In the genomic region with DNA sequence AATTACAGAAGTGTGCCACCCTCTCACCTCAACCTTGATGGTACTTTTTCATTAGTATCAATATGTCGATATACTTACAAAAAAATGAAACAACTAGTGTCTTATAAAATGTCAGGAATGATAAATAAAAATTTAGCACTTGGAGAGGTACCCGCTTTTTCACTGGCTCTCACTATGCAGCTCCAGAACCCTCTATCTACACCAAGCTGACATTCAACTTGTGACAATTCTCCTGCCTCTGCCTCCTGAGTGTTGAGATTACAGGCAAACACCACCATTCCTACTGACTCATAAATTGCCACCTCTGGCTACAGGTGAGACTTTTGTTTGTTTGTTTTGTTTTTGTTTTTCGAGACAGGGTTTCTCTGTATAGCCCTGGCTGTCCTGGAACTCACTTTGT, we compare ENCODE assay signal across 8 mouse cellular contexts. TPM values are rescaled to one million over a fixed set of nuclear protein-coding genes. Genes with fewer than 3 reads are reported as not detected.
DNase-seq lines count a peak whose midpoint lies in the region; ATAC-seq and TF ChIP-seq lines count a peak whose summit lies in the region.

No protein-coding gene starts in this region.

- H3K79me2 ChIP-seq in C2C12 (ENCODE audit: control insufficient read depth, insufficient read depth), result peaks cover 10% of the 10 kb centered on the region

- H3K27me3 ChIP-seq in C2C12 (ENCODE audit: control insufficient read depth, insufficient read depth, insufficient read length), result no peaks in the 10 kb centered on the region
- H3K27me3 ChIP-seq in forebrain, embryonic 13.5 days, result no peaks in the 10 kb centered on the region
- H3K27me3 ChIP-seq in liver, embryonic 15.5 days, result no peaks in the 10 kb centered on the region

- H3K79me3 ChIP-seq in C2C12 (ENCODE audit: low read depth), result no peaks in the 10 kb centered on the region

- TF ChIP-seq CTCF in gastrocnemius, adult 2 months (IDR thresholded peaks at IDR 0.05), result no peak
- no peak for TF ChIP-seq CTCF in C2C12 (IDR thresholded peaks at IDR 0.05; ENCODE audit: control insufficient read depth, insufficient read depth, insufficient read length)

- H3ac ChIP-seq in C2C12 (ENCODE audit: control insufficient read depth, insufficient read length, low read depth), result peak overlapping the region; percentile 19

- H3K4me1 ChIP-seq in forebrain, embryonic 13.5 days, result peaks cover 9% of the 10 kb centered on the region; the same call in 1 of the 2 replicates
- peaks cover 18% of the 10 kb centered on the region for H3K4me1 ChIP-seq in liver, embryonic 15.5 days (replicated peaks)

- intact Hi-C loops in gastrocnemius, adult 2 months (cut with DNase I), result loop anchor here (1.0 kb wide), 1 partner anchor 11 kb away; a partner anchor contains a TSS
- intact Hi-C loops in left cerebral cortex, postnatal 25 days (cut with DNase I), result no loop called here

- H3K9ac ChIP-seq in forebrain, embryonic 13.5 days, result no peak overlapping the region; the same call in 1 of the 2 replicates
- H3K9ac ChIP-seq in liver, embryonic 15.5 days, result peak overlapping the region; percentile 28; the same call in 1 of the 2 replicates

- ATAC-seq in forebrain, embryonic 13.5 days, result peak; percentile 54
- no peak for ATAC-seq in liver, embryonic 15.5 days (ENCODE audit: insufficient read depth)

- H3K9me3 ChIP-seq in forebrain, embryonic 13.5 days (replicated peaks), result no peaks in the 10 kb centered on the region
- no peaks in the 10 kb centered on the region for H3K9me3 ChIP-seq in liver, embryonic 15.5 days (replicated peaks)

- peaks cover 7% of the 10 kb centered on the region for H3K36me3 ChIP-seq in C2C12 (ENCODE audit: control insufficient read depth, insufficient read depth)
- peaks cover 10% of the 10 kb centered on the region; the same call in 1 of the 2 replicates for H3K36me3 ChIP-seq in forebrain, embryonic 13.5 days (ENCODE audit: poor library complexity, severe bottlenecking)
- H3K36me3 ChIP-seq in liver, embryonic 15.5 days (replicated peaks), result peaks cover 4% of the 10 kb centered on the region

- WGBS in forebrain, embryonic 13.5 days, result 55% methylated on average over 3 of the region's 3 CpGs
- 35% methylated on average over 3 of the region's 3 CpGs for WGBS in liver, embryonic 15.5 days (ENCODE audit: insufficient replicate concordance)

- no peak for DNase-seq in gastrocnemius, adult 2 months
- DNase-seq in gastrocnemius, postnatal 4 days (ENCODE audit: low spot score in 2 of 2), result no peak
- no peak for DNase-seq in left cerebral cortex, postnatal 25 days (ENCODE audit: low spot score in 2 of 2)
- DNase-seq in urinary bladder, postnatal 25 days (ENCODE audit: low spot score), result no peak
- DNase-seq in thymus, postnatal 36 days, result no peak

- H3K4me2 ChIP-seq in forebrain, embryonic 13.5 days, result peak overlapping the region; percentile 78
- H3K4me2 ChIP-seq in liver, embryonic 15.5 days, result peak overlapping the region; percentile 92

- H3K27ac ChIP-seq in gastrocnemius, adult 2 months, result peak overlapping the region; percentile 97
- H3K27ac ChIP-seq in forebrain, embryonic 13.5 days, result no peak overlapping the region
- peak overlapping the region; percentile 49; the same call in 1 of the 2 replicates for H3K27ac ChIP-seq in liver, embryonic 15.5 days (replicated peaks)

- H3K4me3 ChIP-seq in gastrocnemius, adult 2 months, result peak overlapping the region; percentile 96
- peak overlapping the region; percentile 93 for H3K4me3 ChIP-seq in C2C12 (ENCODE audit: insufficient read depth, poor library complexity, severe bottlenecking)
- H3K4me3 ChIP-seq in forebrain, embryonic 13.5 days, result peak overlapping the region; percentile 75
- H3K4me3 ChIP-seq in liver, embryonic 15.5 days (replicated peaks), result peak overlapping the region; percentile 99

TF ChIP-seq in C2C12, 6 proteins besides CTCF, POLR2A, EP300 and RAD21:
- no peak for TF ChIP-seq CEBPB (IDR thresholded peaks at IDR 0.05; ENCODE audit: low read depth)
- no peak for TF ChIP-seq MYOG (IDR thresholded peaks at IDR 0.05; ENCODE audit: control insufficient read depth, extremely low read depth, insufficient read length)
- TF ChIP-seq USF1 (IDR thresholded peaks at IDR 0.05; ENCODE audit: low read depth), result no peak
- no peak for TF ChIP-seq FOSL1 (IDR thresholded peaks at IDR 0.05; ENCODE audit: insufficient read depth, low read length, poor library complexity, severe bottlenecking)
- TF ChIP-seq MAX (IDR thresholded peaks at IDR 0.05), result no peak
- no peak for TF ChIP-seq MYOD1 (IDR thresholded peaks at IDR 0.05; ENCODE audit: control insufficient read depth, insufficient read length, low read depth)

RNA-seq across cellular contexts. Expression of a gene that starts 11.4 kb away (rescaled TPM):
- total RNA-seq in gastrocnemius, adult 2 months (2021), result 100 to 1,000 TPM in 1 of 2 experiments, 10 to 100 TPM in 1; 97.7 to 111 TPM
- total RNA-seq in gastrocnemius, postnatal 4 days (2021), result 10 to 100 TPM; 55.6 to 61.6 TPM
- polyA plus RNA-seq in C2C12 (2012; fragmentation: generic; extraction: Trizol), result 14.5 TPM
- polyA plus RNA-seq in forebrain, embryonic 13.5 days (2015; fragmentation: Nextera tagmentation; extraction: Ambion mirVana), result 49.3 and 55.3 TPM in 2 replicates
- 25.5 and 29.0 TPM in 2 replicates for polyA plus RNA-seq in liver, embryonic 15.5 days (2015; fragmentation: Nextera tagmentation; extraction: Ambion mirVana)
- 10 to 100 TPM; 15.8 to 19.0 TPM for total RNA-seq in left cerebral cortex, postnatal 25 days (2021)

RNA-seq across cellular contexts. Expression of a gene that starts 11.5 kb away (rescaled TPM):
- total RNA-seq in gastrocnemius, adult 2 months (2021), result 10 to 100 TPM; 11.9 to 13.8 TPM
- 10 to 100 TPM; 16.3 to 22.9 TPM for total RNA-seq in gastrocnemius, postnatal 4 days (2021)
- polyA plus RNA-seq in C2C12 (2012; fragmentation: generic; extraction: Trizol), result 4.6 TPM
- 51.1 and 57.7 TPM in 2 replicates for polyA plus RNA-seq in forebrain, embryonic 13.5 days (2015; fragmentation: Nextera tagmentation; extraction: Ambion mirVana)
- polyA plus RNA-seq in liver, embryonic 15.5 days (2015; fragmentation: Nextera tagmentation; extraction: Ambion mirVana), result 20.3 and 21.9 TPM in 2 replicates
- total RNA-seq in left cerebral cortex, postnatal 25 days (2021), result 10 to 100 TPM; 32.9 to 33.7 TPM

RNA-seq across cellular contexts. Expression of a gene that starts 51.1 kb away (rescaled TPM):
- total RNA-seq in gastrocnemius, adult 2 months (2021), result under 1 TPM in 1 of 2 experiments, not detected in 1; 0.08 TPM
- total RNA-seq in gastrocnemius, postnatal 4 days (2021), result under 1 TPM; 0.16 to 0.22 TPM
- polyA plus RNA-seq in C2C12 (2012; fragmentation: generic; extraction: Trizol), result not detected
- polyA plus RNA-seq in forebrain, embryonic 13.5 days (2015; fragmentation: Nextera tagmentation; extraction: Ambion mirVana), result 0.06 TPM in 1 of 2 replicates, not detected in the other
- polyA plus RNA-seq in liver, embryonic 15.5 days (2015; fragmentation: Nextera tagmentation; extraction: Ambion mirVana), result 0.58 and 0.88 TPM in 2 replicates
- under 1 TPM; 0.11 to 0.14 TPM for total RNA-seq in left cerebral cortex, postnatal 25 days (2021)

RNA-seq across cellular contexts. Expression of a gene that starts 55.4 kb away (rescaled TPM):
- 10 to 100 TPM; 11.2 to 14.0 TPM for total RNA-seq in gastrocnemius, adult 2 months (2021)
- total RNA-seq in gastrocnemius, postnatal 4 days (2021), result 10 to 100 TPM; 19.7 to 21.9 TPM
- 16.1 TPM for polyA plus RNA-seq in C2C12 (2012; fragmentation: generic; extraction: Trizol)
- 50.0 and 52.3 TPM in 2 replicates for polyA plus RNA-seq in forebrain, embryonic 13.5 days (2015; fragmentation: Nextera tagmentation; extraction: Ambion mirVana)
- polyA plus RNA-seq in liver, embryonic 15.5 days (2015; fragmentation: Nextera tagmentation; extraction: Ambion mirVana), result 28.6 and 29.6 TPM in 2 replicates
- total RNA-seq in left cerebral cortex, postnatal 25 days (2021), result 10 to 100 TPM; 15.6 to 16.3 TPM
